Mouse (Mus musculus) limb, embryonic 11.5 days (tissue): ENCODE measurements around the gene Gp1bb. TPM values are rescaled to one million over a fixed set of nuclear protein-coding genes. Genes with fewer than 3 reads are reported as not detected.
A peak's percentile ranks its signal among the peaks of the same experiment; 100 is the strongest.

ENCODE experiments used
- ATAC-seq: fragments of 200-750 bp; cut with Nextera tagmentation; 2 replicates; pipeline ENCODE4 v1.8.0; 2017; ENCODE audit warnings: low read depth; ENCODE audit not compliant: insufficient number of reproducible peaks, low FRiP score, low TSS enrichment
- DNase-seq: peaks from one replicate; pipeline ENCODE4 v3.0.0-alpha.2; 2015; ENCODE audit warnings: low spot score
- H3K27ac ChIP-seq: fragments of 300-500 bp; sonication (generic); replicated peaks from 2 replicates; pipeline ENCODE4 v1.5.1; 2014; ENCODE audit warnings: low read depth, mild to moderate bottlenecking, low read length
- H3K27me3 ChIP-seq: fragments of 300-500 bp; sonication (generic); 2 replicates; pipeline ENCODE4 v1.6.1; 2014; ENCODE audit warnings: mild to moderate bottlenecking, low read length, mixed read lengths; ENCODE audit not compliant: control insufficient read depth, insufficient read depth
- H3K36me3 ChIP-seq: fragments of 300-500 bp; sonication (generic); 2 replicates; pipeline ENCODE4 v1.6.1; 2014; ENCODE audit warnings: mild to moderate bottlenecking, low read length, moderate library complexity, mixed read lengths; ENCODE audit not compliant: control insufficient read depth, insufficient read depth
- H3K4me1 ChIP-seq: fragments of 300-500 bp; sonication (generic); 2 replicates; pipeline ENCODE4 v1.6.1; 2014; ENCODE audit warnings: low read length, mixed read lengths; ENCODE audit not compliant: control insufficient read depth, insufficient read depth
- H3K4me2 ChIP-seq: fragments of 300-500 bp; sonication (generic); 2 replicates; pipeline ENCODE4 v1.6.1; 2014; ENCODE audit warnings: low read depth, mild to moderate bottlenecking, moderate library complexity; ENCODE audit not compliant: severe bottlenecking
- H3K4me3 ChIP-seq: fragments of 300-500 bp; sonication (generic); 2 replicates; pipeline ENCODE4 v1.5.1; 2014; ENCODE audit warnings: low read depth, low read length
- H3K9ac ChIP-seq: fragments of 300-500 bp; sonication (generic); 2 replicates; pipeline ENCODE4 v1.6.1; 2014; ENCODE audit warnings: mild to moderate bottlenecking, low read length
- H3K9me3 ChIP-seq: fragments of 300-500 bp; sonication (generic); 2 replicates; pipeline ENCODE4 v1.6.1; 2016; ENCODE audit warnings: low read length; ENCODE audit not compliant: control insufficient read depth
- WGBS: fragments of 180-500 bp; shearing (Covaris S2); extraction: QIAGEN DNeasy Blood & Tissue Kit; methylation state at CpG from one replicate; pipeline ENCODE4 v1.1.7; 2014; 5-methylcytosine and 5-hydroxymethylcytosine counted together
- polyA plus RNA-seq: library from polyadenylated mRNA; unstranded; fragments of >200 nt; fragmentation: Nextera tagmentation; extraction: Ambion mirVana; gene quantifications from 2 replicates; pipeline ENCODE4 v1.2.1, GENCODE M21; 2014

The Gp1bb gene
- polyA plus RNA-seq, 1 experiment from 2014 or later = 4.5 TPM

- H3K27me3 ChIP-seq = peaks cover 6% of the 10 kb centered on the region
- no peak for DNase-seq
- H3K4me2 ChIP-seq = no peak overlapping the region
- ATAC-seq = no peak
- H3K4me3 ChIP-seq = no peak overlapping the region
- no peak overlapping the region for H3K27ac ChIP-seq
- H3K36me3 ChIP-seq = no peaks in the 10 kb centered on the region
- no peak overlapping the region for H3K9ac ChIP-seq
- no peaks in the 10 kb centered on the region for H3K9me3 ChIP-seq
- peaks cover 14% of the 10 kb centered on the region for H3K4me1 ChIP-seq
- 55% methylated on average over 3 of the region's 3 CpGs for WGBS
These were observed 9.9 kb upstream of the Gp1bb start for GRCm38 (mm10) chr16:18632059-18632458.

GRCm38 (mm10) chr16:18631141-18631540 is 8.9 kb upstream of the Gp1bb start:
- Histone ChIP-seq H3K4me2 (no peak overlapping the region), H3K4me3 (no peak overlapping the region), H3K9ac (no peak overlapping the region), H3K9me3 (no peaks in the 10 kb centered on the region), H3K36me3 (no peaks in the 10 kb centered on the region), H3K4me1 (peaks cover 14% of the 10 kb centered on the region), H3K27me3 (peaks cover 15% of the 10 kb centered on the region), H3K27ac (no peak overlapping the region)
- DNase-seq (no peak), ATAC-seq (no peak)
- WGBS = 69% methylated on average over 7 of the region's 7 CpGs

GRCm38 (mm10) chr16:18630291-18630690 is 8.1 kb upstream of the Gp1bb start:
- H3K27ac ChIP-seq = no peak overlapping the region
- ATAC-seq = peak; percentile 3
- peaks cover 24% of the 10 kb centered on the region for H3K27me3 ChIP-seq
- peaks cover 16% of the 10 kb centered on the region for H3K4me1 ChIP-seq
- peak overlapping the region; percentile 60; the same call in 1 of the 2 replicates for H3K9ac ChIP-seq
- H3K4me2 ChIP-seq = peak overlapping the region; percentile 81
- no peaks in the 10 kb centered on the region for H3K36me3 ChIP-seq
- no peak for DNase-seq
- peak overlapping the region; percentile 64 for H3K4me3 ChIP-seq
- 44% methylated on average over 5 of the region's 5 CpGs for WGBS
- H3K9me3 ChIP-seq = no peaks in the 10 kb centered on the region

GRCm38 (mm10) chr16:18629390-18630231 is 7.4 kb upstream of the Gp1bb start, which contains the start of gene Sept5:
Gene Sept5 (minus strand): TSS chr16:18629954.
- Histone ChIP-seq H3K27ac (no peak within 1 kb of the TSS), H3K4me1 (peaks cover 16% of the 10 kb centered on the region), H3K9ac (peak within 1 kb of the TSS; percentile 60), H3K27me3 (peaks cover 31% of the 10 kb centered on the region), H3K4me3 (peak within 1 kb of the TSS; percentile 64), H3K4me2 (peak within 1 kb of the TSS; percentile 81), H3K9me3 (no peaks in the 10 kb centered on the region), H3K36me3 (no peaks in the 10 kb centered on the region)
- ATAC-seq (peak; percentile 53), DNase-seq (peak; percentile 72)
- WGBS = under 1% methylated on average over 83 of the region's 93 CpGs

- 31% methylated on average over 2 of the region's 2 CpGs for WGBS
- Histone ChIP-seq H3K9ac (peak overlapping the region; percentile 60), H3K36me3 (no peaks in the 10 kb centered on the region), H3K4me2 (peak overlapping the region; percentile 81), H3K27me3 (peaks cover 37% of the 10 kb centered on the region), H3K27ac (no peak overlapping the region), H3K4me1 (peaks cover 16% of the 10 kb centered on the region), H3K4me3 (peak overlapping the region; percentile 64), H3K9me3 (no peaks in the 10 kb centered on the region)
- ATAC-seq (no peak), DNase-seq (no peak)
These were observed 6.7 kb upstream of the Gp1bb start for GRCm38 (mm10) chr16:18628948-18629340.

GRCm38 (mm10) chr16:18628206-18628947 is 6.2 kb upstream of the Gp1bb start:
- ATAC-seq = no peak
- Histone ChIP-seq H3K9me3 (no peaks in the 10 kb centered on the region), H3K27ac (no peak overlapping the region), H3K4me2 (peak overlapping the region; percentile 81), H3K4me1 (peaks cover 16% of the 10 kb centered on the region), H3K36me3 (no peaks in the 10 kb centered on the region), H3K4me3 (peak overlapping the region; percentile 64), H3K27me3 (peaks cover 43% of the 10 kb centered on the region), H3K9ac (peak overlapping the region; percentile 60; the same call in 1 of the 2 replicates)
- WGBS = 67% methylated on average over 7 of the region's 7 CpGs
- peak; percentile 22 for DNase-seq

DNA sequence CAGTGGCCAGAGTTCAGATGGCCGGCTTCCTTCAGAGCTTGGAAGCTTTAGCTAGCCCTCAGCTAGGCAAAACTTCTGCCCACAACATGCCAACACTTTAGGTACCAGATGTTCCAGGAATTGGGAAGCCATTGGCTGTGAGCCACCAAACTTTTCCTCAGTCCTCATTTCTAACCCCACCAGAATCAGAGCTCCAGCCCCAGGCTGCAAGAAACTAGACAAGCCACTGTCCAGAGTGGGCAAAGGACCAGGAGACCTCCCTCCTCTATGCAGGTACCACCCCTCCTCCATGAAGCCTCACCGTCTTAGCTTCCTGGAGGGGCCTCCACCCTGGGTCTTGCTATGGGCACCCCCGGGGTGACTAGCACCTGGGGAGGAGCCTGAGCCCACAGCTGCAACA is 5.0 kb upstream of the Gp1bb start:
- H3K27me3 ChIP-seq = peaks cover 55% of the 10 kb centered on the region
- 0 out of 2 replicates have a peak overlapping the region, but pooled peaks have one; percentile 7 for H3K9ac ChIP-seq
- ATAC-seq (no peak), DNase-seq (peak; percentile 21)
- H3K36me3 ChIP-seq = no peaks in the 10 kb centered on the region
- no peak overlapping the region for H3K4me3 ChIP-seq
- 44% methylated on average over 3 of the region's 3 CpGs for WGBS
- H3K4me2 ChIP-seq = peak overlapping the region; percentile 88; the same call in 1 of the 2 replicates
- no peaks in the 10 kb centered on the region for H3K9me3 ChIP-seq
- peaks cover 16% of the 10 kb centered on the region for H3K4me1 ChIP-seq
- no peak overlapping the region for H3K27ac ChIP-seq

DNA sequence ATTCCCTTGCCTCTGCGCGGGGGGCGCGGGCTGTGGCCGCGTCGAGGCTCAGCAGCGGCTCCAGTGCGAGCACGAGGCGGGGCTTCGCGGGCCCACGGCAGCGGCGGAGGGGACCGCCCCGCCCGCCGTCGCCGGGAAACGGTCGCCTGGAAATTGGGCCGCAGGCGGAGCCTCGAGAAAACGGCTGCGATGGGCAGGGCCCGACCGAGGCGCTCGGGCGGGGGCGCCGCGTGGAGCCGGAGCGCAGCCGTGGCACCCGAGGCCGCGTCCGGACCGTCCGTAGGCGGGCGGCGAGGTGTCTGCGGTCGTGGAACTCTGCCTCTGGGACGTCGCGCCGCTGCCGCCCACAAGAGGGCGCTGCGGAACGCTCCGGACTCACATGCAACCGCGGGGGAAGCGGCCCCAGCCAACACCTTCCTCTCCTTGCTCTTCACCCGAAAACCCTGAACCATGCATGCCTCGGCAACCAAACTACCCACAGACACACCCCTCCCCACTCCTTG is 4.2 kb upstream of the Gp1bb start, which contains the start of gene Gm49601:
Gm49601 (minus strand) TSS at position 52 of the 503 bp plus-strand sequence.
- Histone ChIP-seq H3K9me3 (no peaks in the 10 kb centered on the region), H3K9ac (peak within 1 kb of the TSS; percentile 24; the same call in 1 of the 2 replicates), H3K27ac (no peak within 1 kb of the TSS), H3K4me2 (peak within 1 kb of the TSS; percentile 88), H3K36me3 (no peaks in the 10 kb centered on the region), H3K4me1 (peaks cover 18% of the 10 kb centered on the region), H3K27me3 (peaks cover 62% of the 10 kb centered on the region), H3K4me3 (peak within 1 kb of the TSS; percentile 37)
- DNase-seq (peak; percentile 89), ATAC-seq (peak; percentile 22; the same call in 1 of the 2 replicates)
- WGBS = 0% methylated on average over 64 of the region's 65 CpGs
